Mouse (Mus musculus): Measurements from ENCODE around the gene Ssb. TPM values are rescaled to one million over a fixed set of nuclear protein-coding genes. Genes with fewer than 3 reads are reported as not detected.

Gene Ssb
- polyA plus RNA-seq, 1 experiment: 1.6 TPM

DNA sequence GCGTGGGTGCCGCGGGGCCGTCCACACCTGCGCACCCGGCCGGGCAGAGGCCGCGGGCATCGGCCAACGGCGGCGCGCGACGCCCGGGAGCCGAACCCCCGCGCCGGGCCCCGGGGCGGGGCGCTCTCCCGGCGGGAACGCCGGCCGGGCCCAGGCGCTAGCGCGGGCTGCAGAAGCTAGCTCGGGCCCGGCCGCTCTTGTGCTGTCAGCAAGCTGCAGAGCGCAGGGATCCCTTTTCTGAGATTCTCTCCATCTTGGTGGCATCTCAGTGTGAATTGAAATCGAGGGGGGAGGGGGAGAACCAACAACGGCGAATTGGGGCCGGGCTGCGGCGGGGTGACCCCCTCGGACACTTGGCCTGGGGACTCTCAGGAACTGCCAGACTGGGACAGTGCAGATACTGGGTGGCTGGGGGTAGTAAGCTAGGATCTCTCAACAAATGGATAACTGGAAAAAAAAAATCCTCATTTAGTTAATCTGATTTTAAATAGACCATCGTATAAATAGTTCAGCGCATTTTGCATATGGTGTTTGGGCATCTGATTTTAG, 38.2 kb upstream of the Ssb start:
- DNase-seq (ENCODE audit: low read depth in 1 of 2, low spot score in 2 of 2): no peak
- peak overlapping the region; percentile 61 for H3K4me3 ChIP-seq (ENCODE audit: extremely low read depth, insufficient read depth, insufficient read length)

DNA sequence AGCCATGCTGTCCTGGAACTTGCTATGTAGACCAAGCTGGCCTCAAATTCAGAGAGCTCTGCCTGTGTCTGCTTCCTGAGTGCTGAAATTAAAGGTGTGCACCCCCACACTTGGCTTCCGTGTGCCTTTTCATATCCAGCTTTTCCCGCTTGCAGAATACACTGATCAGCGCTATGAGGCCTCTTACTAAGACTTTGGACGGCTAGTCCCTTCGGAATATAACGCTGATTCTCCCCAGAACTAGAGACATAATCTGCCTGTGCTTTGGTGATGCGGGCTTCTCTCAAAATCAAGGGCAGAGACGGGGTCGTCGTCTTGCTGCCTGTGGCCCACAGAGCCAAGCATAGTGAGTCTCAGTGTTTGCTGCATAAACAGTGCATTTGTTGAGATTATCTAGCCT, 35.5 kb upstream of the Ssb start:
- peaks cover 12% of the 10 kb centered on the region for H3K27me3 ChIP-seq (ENCODE audit: control insufficient read depth, insufficient read depth, low read length)
- TF ChIP-seq POLR2A (IDR thresholded peaks at IDR 0.05; ENCODE audit: low read depth, low read length): no peak
- no peak for TF ChIP-seq CTCF (IDR thresholded peaks at IDR 0.05; ENCODE audit: extremely low read depth, insufficient read depth, insufficient read length, insufficient replicate concordance)
- WGBS: 93% methylated on average over 10 of the region's 10 CpGs
- peak overlapping the region; percentile 18; the same call in 1 of the 2 replicates for H3K27ac ChIP-seq (ENCODE audit: insufficient read depth, low read length)
- no peak overlapping the region for H3K4me3 ChIP-seq (ENCODE audit: extremely low read depth, insufficient read depth, insufficient read length)
- H3K4me1 ChIP-seq (ENCODE audit: control insufficient read depth, insufficient read depth, insufficient read length): peaks cover 3% of the 10 kb centered on the region
- DNase-seq (ENCODE audit: low read depth in 1 of 2, low spot score in 2 of 2): no peak
- H3K36me3 ChIP-seq (ENCODE audit: control insufficient read depth, insufficient read depth, low read length): no peaks in the 10 kb centered on the region

More for the DNA sequence above, 38.2 kb upstream of the Ssb start:
- H3K36me3 ChIP-seq (ENCODE audit: control insufficient read depth, insufficient read depth, low read length): no peaks in the 10 kb centered on the region
- TF ChIP-seq CTCF (IDR thresholded peaks at IDR 0.05; ENCODE audit: extremely low read depth, insufficient read depth, insufficient read length, insufficient replicate concordance) (no peak), POLR2A (IDR thresholded peaks at IDR 0.05; ENCODE audit: low read depth, low read length) (no peak)
- H3K27ac ChIP-seq (ENCODE audit: insufficient read depth, low read length): no peak overlapping the region; the same call in 1 of the 2 replicates
- WGBS: 4% methylated on average over 45 of the region's 45 CpGs
- H3K27me3 ChIP-seq (ENCODE audit: control insufficient read depth, insufficient read depth, low read length): peaks cover 12% of the 10 kb centered on the region
- H3K4me1 ChIP-seq (ENCODE audit: control insufficient read depth, insufficient read depth, insufficient read length): peaks cover 3% of the 10 kb centered on the region

DNA sequence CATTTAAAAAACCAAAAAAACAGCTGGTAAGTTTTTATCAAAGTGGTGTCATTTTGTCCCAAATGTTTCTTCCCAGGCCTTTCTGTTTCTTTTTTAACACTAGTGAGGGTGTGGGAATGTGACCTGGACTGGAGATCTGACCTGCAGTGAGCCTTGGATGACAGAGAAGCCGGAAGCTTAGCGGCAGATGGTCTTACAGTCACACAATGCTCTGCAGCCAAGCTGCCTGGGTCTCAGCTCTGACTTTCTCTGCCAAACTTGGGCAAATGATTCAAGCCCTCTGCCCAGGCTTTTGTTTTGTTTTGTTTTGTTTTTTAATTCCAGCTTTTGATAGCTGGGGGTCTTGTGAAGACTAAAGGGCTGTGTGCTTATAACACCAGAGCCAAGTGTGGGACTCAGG, 35.0 kb upstream of the Ssb start:
- 95% methylated on average over 2 of the region's 2 CpGs for WGBS
- Histone ChIP-seq H3K4me1 (ENCODE audit: control insufficient read depth, insufficient read depth, insufficient read length) (peaks cover 3% of the 10 kb centered on the region), H3K36me3 (ENCODE audit: control insufficient read depth, insufficient read depth, low read length) (no peaks in the 10 kb centered on the region), H3K4me3 (ENCODE audit: extremely low read depth, insufficient read depth, insufficient read length) (no peak overlapping the region), H3K27me3 (ENCODE audit: control insufficient read depth, insufficient read depth, low read length) (peaks cover 12% of the 10 kb centered on the region), H3K27ac (ENCODE audit: insufficient read depth, low read length) (no peak overlapping the region)
- DNase-seq (ENCODE audit: low read depth in 1 of 2, low spot score in 2 of 2): no peak
- TF ChIP-seq CTCF (IDR thresholded peaks at IDR 0.05; ENCODE audit: extremely low read depth, insufficient read depth, insufficient read length, insufficient replicate concordance) (no peak), POLR2A (IDR thresholded peaks at IDR 0.05; ENCODE audit: low read depth, low read length) (no peak)

DNA sequence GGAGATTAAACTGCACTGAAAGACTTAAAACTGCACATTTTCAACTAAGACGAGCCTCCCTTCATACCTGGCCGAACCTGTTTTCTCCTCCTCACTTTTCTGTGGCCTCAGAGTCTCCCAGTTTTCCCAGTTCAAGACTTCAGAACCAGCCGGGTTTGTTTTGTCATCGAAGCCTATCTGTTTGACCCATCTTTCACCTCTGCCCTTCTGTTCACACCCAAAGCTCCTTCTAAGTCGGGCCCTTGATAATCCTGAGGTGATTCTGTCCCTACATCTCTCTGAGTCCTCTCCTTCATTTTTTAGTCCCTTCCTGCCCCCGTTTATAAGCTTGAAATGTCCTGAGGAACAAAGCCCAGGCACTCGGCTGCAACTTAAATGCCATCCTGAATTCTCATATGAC, 33.3 kb upstream of the Ssb start:
- no peaks in the 10 kb centered on the region; the same call in 1 of the 2 replicates for H3K4me1 ChIP-seq (ENCODE audit: control insufficient read depth, insufficient read depth, insufficient read length)
- H3K36me3 ChIP-seq (ENCODE audit: control insufficient read depth, insufficient read depth, low read length): no peaks in the 10 kb centered on the region
- 82% methylated on average over 7 of the region's 7 CpGs for WGBS

DNA sequence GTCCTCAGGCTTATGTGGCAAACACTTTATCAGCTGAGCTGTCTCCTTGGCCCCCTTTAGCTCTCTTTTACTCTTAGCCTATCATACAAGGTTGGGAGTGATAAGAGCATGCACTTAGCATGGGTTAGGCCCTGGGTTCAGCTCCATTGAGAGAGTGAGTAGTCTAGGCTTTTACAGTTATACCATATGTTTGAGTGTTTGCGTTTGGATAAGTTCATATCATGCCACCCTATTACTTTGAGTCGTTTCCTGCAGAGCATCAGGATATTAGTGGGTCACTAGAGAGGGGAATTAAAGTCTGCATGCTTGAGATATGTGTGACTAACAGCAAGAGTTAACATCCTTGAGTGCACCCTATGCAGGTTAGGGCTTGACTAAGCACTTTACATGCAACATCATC, 31.7 kb upstream of the Ssb start:
- Histone ChIP-seq H3K27me3 (ENCODE audit: control insufficient read depth, insufficient read depth, low read length) (no peaks in the 10 kb centered on the region), H3K27ac (ENCODE audit: insufficient read depth, low read length) (no peak overlapping the region), H3K36me3 (ENCODE audit: control insufficient read depth, insufficient read depth, low read length) (no peaks in the 10 kb centered on the region), H3K4me3 (ENCODE audit: extremely low read depth, insufficient read depth, insufficient read length) (no peak overlapping the region), H3K4me1 (ENCODE audit: control insufficient read depth, insufficient read depth, insufficient read length) (no peaks in the 10 kb centered on the region)
- no peak for DNase-seq (ENCODE audit: low read depth in 1 of 2, low spot score in 2 of 2)
- 82% methylated on average over 2 of the region's 2 CpGs for WGBS
- TF ChIP-seq CTCF (IDR thresholded peaks at IDR 0.05; ENCODE audit: extremely low read depth, insufficient read depth, insufficient read length, insufficient replicate concordance): no peak
- no peak for TF ChIP-seq POLR2A (IDR thresholded peaks at IDR 0.05; ENCODE audit: low read depth, low read length)

More for the DNA sequence above, 33.3 kb upstream of the Ssb start:
- no peak for DNase-seq (ENCODE audit: low read depth in 1 of 2, low spot score in 2 of 2)
- TF ChIP-seq CTCF (IDR thresholded peaks at IDR 0.05; ENCODE audit: extremely low read depth, insufficient read depth, insufficient read length, insufficient replicate concordance) (no peak), POLR2A (IDR thresholded peaks at IDR 0.05; ENCODE audit: low read depth, low read length) (no peak)
- H3K4me3 ChIP-seq (ENCODE audit: extremely low read depth, insufficient read depth, insufficient read length): no peak overlapping the region
- H3K27me3 ChIP-seq (ENCODE audit: control insufficient read depth, insufficient read depth, low read length): peaks cover 4% of the 10 kb centered on the region
- no peak overlapping the region for H3K27ac ChIP-seq (ENCODE audit: insufficient read depth, low read length)

DNA sequence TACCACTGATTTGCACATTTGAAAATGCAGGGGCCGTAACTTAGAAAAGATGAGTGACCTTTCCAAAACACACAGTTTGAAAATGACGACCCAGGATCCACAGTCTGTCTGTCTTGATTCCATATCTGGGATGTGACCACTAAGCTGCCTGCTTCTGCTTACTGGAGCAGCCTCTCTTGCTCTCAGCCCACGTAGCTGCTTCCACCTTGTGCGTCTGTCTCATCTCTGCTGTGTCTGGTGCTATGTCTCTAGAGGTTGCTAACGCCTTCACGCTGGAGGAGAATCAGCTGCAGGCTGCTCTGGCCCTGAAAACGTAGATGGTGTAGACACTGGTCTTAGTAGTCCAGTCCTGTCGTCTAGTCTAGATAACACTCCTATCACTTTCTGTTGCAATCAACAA, 31.2 kb upstream of the Ssb start:
- no peak for TF ChIP-seq CTCF (IDR thresholded peaks at IDR 0.05; ENCODE audit: extremely low read depth, insufficient read depth, insufficient read length, insufficient replicate concordance)
- TF ChIP-seq POLR2A (IDR thresholded peaks at IDR 0.05; ENCODE audit: low read depth, low read length): no peak
- no peaks in the 10 kb centered on the region for H3K36me3 ChIP-seq (ENCODE audit: control insufficient read depth, insufficient read depth, low read length)
- 92% methylated on average over 8 of the region's 8 CpGs for WGBS
- no peaks in the 10 kb centered on the region for H3K27me3 ChIP-seq (ENCODE audit: control insufficient read depth, insufficient read depth, low read length)
- DNase-seq (ENCODE audit: low read depth in 1 of 2, low spot score in 2 of 2): no peak
- no peaks in the 10 kb centered on the region for H3K4me1 ChIP-seq (ENCODE audit: control insufficient read depth, insufficient read depth, insufficient read length)
- H3K27ac ChIP-seq (ENCODE audit: insufficient read depth, low read length): no peak overlapping the region
- no peak overlapping the region for H3K4me3 ChIP-seq (ENCODE audit: extremely low read depth, insufficient read depth, insufficient read length)

DNA sequence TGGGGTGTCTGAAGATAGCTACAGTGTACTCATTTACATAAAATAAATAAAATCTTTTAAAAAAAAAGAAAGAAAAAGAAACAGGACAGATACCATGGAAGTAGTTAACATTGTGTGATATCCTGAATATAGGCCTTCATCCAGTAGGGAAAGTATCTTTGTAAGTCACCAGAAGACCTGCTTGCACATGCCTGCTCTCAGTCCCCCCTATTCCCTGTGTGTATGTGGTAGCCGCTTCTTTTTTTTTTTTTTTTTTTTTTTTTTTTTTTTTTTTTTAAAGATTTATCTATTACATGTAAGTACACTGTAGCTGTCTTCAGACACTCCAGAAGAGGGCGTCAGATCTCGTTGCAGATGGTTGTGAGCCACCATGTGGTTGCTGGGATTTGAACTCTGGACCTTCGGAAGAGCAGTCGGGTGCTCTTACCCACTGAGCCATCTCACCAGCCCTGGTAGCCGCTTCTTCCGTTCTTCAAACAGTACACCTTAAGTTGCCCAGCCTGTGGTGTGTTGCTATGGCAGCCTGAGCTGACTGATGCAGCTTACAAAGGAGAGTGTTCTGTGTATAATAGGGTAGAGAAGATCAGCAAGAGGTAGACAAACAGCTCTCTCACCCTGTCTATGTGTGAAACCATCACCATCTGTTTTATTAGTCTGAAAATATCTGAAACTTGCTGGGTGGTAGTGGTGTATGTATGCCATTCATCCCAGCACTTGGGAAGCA, 24.0 kb upstream of the Ssb start:
- Histone ChIP-seq H3K4me1 (ENCODE audit: control insufficient read depth, insufficient read depth, insufficient read length) (no peaks in the 10 kb centered on the region), H3K27me3 (ENCODE audit: control insufficient read depth, insufficient read depth, low read length) (no peaks in the 10 kb centered on the region), H3K4me3 (ENCODE audit: extremely low read depth, insufficient read depth, insufficient read length) (no peak overlapping the region), H3K36me3 (ENCODE audit: control insufficient read depth, insufficient read depth, low read length) (no peaks in the 10 kb centered on the region), H3K27ac (ENCODE audit: insufficient read depth, low read length) (no peak overlapping the region)
- WGBS: 77% methylated on average over 7 of the region's 7 CpGs
- TF ChIP-seq CTCF (IDR thresholded peaks at IDR 0.05; ENCODE audit: extremely low read depth, insufficient read depth, insufficient read length, insufficient replicate concordance) (no peak), POLR2A (IDR thresholded peaks at IDR 0.05; ENCODE audit: low read depth, low read length) (no peak)
- DNase-seq (ENCODE audit: low read depth in 1 of 2, low spot score in 2 of 2): no peak
